Mouse (Mus musculus): ENCODE measurements at regions not wholly inside any gene's neighbourhood (a gene's known extent, or its start where the extent isn't known, plus 50 kb on each side); places are given as distances from the start of the nearest gene placed in this dataset.
"Not testable (repeated sequence)": the region's sequence is repeated elsewhere in the genome, so short reads cannot be mapped to it uniquely, and the experiment has no call there.

DNA sequence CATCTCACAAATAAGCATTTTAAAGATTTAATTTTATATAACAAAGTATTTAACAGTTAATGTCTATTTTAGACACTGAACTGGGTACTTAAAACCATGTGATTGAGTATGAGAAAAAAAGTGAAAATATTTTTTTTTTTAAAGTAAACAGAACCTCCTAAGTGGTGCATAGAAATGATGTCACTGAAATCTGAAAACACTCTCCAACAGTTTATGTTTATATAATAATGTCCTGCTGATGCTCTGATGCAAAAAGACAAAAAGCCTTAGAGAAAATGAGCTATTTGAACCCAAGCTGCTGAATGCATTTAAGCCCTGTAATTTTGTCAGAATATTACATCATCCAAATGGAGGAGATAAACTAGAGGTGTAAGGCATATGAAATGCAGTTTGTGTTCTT is 3447.1 kb downstream of the 9330182O14Rik start:
- no peak for DNase-seq (ENCODE audit: low spot score)

DNA sequence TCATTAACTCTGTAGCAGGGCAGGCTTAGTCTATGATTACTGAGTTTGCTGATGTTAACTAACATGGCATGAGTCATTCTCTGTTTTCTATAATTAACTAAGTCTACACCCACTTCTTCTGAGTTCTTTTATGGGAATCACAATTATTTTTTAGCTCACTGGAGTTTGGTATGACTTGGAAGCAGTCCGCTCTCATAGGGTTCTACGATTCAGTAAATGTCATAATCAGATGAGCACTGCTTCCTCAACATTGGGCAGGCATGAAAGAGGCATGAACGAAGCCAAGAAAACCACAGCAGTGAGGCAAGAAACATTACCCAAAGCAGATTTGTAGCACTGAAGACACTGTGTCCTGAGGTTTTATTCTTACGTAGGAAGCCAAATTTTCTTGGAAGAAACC is 3451.6 kb downstream of the 9330182O14Rik start:
- no peak for DNase-seq (ENCODE audit: low spot score)

DNA sequence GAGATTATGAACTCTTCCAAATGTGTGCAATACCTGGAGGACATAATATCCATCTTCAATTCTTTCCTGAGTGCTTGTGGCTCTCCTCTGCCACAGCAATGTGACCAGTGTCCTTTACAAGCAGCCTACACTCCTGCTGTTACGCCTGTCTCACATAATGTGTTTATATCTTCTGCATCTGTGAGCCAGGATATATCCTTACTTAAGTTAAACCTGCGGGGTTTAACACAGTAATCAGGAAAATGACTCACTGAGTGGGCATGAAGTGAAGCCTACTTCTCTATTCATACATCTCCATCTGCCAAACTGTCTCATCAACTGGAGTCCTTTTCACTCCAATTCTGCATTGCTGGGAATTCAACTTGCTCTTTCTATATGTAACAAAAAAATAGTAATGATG is 3453.9 kb downstream of the 9330182O14Rik start:
- no peak for DNase-seq (ENCODE audit: low spot score)

DNA sequence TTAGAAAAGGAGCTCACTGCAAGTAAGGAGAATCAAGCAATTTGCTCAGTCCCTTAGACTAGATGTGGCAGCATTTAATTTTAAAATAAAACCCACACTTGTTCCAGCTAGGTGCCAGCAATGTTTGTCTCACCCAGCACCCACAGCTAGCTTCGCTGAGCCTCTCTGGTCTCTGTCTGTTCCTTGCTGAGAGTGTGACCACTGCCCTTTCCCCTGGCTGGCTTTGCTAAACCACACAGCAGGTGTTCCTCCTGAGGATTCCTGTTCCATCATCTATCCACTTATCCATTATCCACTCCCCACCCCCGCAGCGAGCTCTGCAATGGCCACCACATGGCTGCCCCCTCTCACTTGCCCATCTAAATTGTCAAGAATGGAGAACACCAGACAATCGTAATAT is 3473.5 kb downstream of the 9330182O14Rik start:
- no peak for DNase-seq (ENCODE audit: low spot score)

DNA sequence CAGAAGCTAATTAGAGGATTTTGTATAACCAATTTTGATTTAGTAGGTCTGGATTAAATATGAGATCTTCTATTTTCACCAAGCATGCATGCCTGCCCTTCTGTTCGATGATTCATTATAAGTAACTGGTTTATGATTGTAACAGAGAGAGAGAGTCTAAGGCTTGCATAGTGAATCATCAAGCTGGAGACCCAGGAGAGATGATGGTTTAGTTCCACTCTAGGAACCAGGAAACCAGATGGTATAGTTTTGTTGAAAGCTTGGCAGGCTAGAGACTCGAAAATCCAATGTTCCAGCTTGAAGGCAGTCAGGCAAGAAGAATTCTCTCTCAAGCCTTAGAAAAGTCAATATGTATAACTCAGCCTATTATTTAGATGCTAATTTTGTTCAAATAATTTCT is 3475.7 kb downstream of the 9330182O14Rik start:
- no peak for DNase-seq (ENCODE audit: low spot score)

DNA sequence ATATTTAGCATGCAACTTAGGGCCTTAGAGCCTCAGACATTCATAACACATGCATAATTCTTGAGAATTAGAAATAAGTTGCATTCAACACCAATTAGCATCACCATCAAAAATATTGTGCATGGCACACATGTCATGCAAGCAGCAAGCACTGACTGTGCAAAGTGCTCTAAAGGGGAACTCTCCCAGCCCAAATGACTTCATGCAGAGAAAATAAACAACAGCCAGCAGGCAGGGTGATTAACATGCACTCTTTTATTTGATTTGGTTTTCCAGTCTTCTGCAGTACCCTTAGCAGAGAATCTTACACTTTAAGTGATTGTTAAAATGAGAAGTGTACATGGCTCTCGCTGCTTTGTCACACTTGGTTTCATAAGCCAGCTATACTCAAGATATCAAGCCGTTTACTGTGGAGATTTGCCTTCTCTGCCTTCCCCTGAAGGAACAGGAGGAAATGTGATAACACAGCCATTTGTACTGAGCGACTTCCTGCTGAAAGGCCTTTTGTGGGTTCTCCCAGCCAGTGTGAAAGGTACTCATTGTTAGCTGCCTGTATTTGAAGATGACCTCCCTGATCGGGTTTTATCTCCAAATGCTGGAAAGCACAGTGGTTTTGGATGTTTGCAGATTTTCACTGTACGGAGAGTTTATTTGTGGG is 3480.0 kb downstream of the 9330182O14Rik start:
- DNase-seq (ENCODE audit: low spot score): no peak

DNA sequence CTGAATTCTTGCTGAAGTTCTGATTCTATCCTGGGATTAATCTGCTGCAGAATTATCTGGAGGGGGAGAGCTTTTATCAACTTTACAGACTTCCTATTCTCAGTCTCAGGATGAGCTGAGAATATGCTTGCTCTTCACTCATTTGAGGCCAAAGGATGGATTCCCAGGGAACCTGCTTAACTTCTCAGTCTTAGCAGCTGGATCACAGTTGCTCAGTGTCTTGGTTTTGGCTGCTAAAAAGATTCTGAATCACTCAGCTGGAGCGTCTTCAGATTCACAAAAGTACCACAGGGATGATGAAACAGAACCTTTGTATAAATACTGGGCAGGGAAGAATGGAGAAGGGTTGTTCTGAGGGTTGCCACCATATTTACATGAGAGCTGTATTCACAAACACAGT is 3481.6 kb downstream of the 9330182O14Rik start:
- no peak for DNase-seq (ENCODE audit: low spot score)

DNA sequence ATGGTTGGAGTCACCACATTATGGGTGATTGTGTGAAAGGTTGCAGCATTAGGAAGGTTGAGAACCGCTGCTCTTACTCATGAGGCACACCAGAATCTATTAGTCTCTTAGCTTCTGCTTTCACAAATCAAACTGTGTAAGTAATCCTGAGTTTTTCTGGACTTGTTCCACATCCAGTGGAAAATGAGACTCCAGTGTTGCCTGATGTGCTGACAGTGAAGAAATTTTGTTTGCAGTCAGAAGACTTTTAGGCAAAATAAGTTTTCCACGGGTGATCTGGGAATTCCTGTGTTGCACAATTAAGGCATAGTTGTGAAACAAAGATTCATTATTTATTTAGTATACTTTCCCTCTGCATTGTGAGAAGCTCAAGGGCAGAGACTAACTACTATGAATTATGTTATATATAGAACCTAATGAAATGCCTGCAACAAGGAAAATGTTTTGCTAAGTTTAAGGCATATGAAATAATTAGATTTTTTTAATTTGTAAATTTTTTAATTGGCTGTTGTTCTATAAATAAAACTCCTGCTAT is 3490.3 kb downstream of the 9330182O14Rik start:
- DNase-seq (ENCODE audit: low spot score): no peak

DNA sequence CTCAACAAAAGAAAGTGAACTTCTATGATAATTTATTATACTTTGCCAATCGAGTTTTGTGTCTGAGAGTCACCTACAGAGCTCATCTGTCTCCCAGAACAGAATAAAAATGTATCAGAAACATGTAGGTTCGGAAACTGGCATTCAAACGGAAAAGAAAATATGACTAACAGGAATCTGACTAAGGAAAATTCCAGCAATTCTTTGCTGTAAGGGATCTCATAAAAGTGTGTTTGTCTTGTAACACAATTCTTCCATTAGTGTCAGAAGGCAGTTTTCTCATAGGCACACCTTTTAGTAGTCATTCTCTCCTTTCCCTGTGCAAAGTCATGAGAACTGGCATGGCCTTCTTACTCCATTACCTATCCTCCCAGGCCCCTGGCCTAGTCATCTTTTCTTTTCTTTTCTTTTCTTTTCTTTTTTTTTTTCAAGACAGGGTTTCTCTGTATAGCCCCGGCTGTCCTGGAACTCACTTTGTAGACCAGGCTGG is 3490.9 kb downstream of the 9330182O14Rik start:
- no peak for DNase-seq (ENCODE audit: low spot score)

DNA sequence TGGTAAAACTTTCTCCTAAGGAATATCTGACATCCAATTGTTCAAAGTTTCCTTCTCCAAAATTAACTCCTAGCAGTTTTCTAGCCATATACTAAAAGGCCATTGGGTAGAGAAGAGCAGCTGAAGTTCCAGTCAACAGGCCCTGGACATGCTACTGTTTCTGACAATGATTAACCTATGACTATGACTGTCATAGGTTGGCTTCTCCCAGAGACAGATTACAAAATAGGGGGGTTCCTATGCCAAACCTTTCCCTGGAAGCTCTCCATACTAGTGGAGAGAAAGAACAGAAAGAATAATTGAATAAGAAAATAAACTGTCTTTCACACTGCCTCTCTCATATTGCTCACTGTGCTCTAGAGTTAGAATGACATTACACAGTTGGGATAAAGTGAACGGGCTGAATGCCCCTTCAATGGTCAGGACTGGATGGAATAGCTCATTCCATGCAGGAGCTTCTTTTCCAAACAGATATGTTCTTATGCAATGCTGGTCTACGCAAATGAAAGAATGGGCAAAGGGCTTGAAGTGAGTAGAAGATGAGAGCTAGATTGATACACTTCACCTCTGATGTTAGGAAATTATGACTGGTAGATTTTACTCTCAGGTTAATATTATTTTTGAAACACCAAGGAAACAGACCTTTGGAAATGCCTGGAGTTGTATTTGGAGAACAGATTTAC is 3516.8 kb downstream of the 9330182O14Rik start:
- no peak for DNase-seq (ENCODE audit: low spot score)

DNA sequence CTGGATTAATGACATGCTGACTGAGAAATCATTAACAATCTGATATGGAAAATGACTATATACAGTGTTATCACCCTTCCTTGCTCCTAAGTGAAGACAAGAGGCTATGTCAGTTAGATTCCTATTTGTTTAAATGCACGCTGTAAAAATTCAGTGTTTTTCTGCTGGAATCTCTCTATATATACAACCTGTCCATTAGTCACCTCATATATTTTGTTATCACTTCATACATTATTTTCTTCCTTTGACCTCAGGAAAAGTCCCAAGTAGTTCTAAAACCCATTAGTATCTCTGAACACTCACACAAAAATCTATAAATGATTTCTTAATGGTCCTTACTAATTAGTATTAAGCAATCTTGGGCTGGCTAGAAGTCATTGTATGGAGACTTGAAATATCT is 3529.5 kb downstream of the 9330182O14Rik start:
- DNase-seq (ENCODE audit: low spot score): no peak

DNA sequence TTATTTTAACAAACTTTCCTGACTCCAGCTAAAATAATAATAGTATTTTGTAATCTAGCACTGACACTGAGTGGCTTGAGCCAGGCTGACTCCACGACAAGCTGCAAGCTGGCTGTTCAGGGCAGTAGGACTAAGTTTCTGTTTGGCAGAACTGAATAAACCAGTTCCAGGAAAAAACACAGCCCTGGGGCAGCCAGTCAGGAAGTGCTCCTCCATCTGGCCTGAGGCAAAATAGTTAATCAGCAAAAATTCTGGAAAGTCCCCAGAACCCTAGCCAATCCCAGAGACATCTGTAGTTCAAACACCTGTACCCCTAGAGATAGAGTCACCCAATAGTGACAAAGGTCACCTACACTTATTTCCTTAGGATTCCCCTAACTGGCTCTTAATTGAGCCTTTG is 3544.7 kb downstream of the 9330182O14Rik start:
- DNase-seq (ENCODE audit: low spot score): no peak

DNA sequence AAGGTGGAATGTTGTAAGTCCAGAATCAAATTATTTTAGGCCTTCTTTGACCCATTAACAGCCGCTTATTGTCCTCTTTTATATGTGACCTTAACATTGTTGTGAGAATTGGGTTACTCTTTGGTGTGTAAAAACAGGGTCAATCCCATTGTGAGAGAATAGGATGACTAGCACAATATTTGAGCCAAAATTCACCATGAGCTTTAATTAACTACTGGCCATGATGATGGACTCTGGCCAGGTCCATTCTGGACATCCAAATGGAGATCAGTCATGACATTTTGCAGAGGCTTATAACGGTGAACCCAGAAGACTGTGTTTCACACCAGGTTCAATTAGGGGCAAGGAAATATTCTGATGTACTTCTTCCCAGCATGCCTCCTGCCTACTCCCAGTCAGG is 3548.0 kb downstream of the 9330182O14Rik start:
- DNase-seq (ENCODE audit: low spot score): no peak

DNA sequence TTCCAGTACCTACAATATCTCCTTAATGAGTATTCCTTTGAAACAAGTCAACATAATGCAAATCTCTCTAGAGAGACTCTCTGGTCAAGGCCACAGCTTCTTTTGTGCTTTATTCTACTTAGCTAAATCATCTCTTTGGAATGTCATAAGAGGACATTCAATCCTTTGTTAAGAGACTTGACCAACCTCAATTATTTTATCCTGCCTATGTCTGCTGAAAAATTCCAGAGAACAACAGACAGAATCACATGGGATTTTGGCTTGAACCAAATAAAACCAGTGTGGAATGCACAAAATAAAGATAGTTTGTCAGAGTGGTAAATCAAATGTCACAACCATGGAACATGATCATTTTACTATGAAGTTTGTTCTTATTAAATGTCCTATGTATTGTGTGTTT is 3557.8 kb downstream of the 9330182O14Rik start:
- DNase-seq (ENCODE audit: low spot score): not testable (repeated sequence)

DNA sequence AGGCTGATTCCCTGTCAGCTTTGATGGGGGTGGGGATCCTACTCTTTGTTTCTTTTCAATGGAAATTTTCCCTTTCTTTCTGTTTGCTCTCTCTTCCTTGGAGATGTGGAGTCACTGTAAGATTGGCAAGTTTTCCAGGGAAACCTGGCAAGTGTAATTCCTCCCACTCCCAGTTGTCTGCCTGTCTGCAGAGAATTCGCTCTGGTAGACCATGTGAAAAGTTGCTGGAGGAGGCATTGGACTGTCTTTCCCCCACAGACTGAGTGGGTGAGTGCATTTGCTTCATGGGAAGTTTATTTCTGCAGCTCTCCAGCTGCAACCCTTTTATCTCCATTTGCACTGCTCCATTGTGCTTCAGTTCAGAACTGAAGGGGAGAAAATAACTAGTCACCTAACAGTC is 3561.3 kb downstream of the 9330182O14Rik start:
- no peak for DNase-seq (ENCODE audit: low spot score)

DNA sequence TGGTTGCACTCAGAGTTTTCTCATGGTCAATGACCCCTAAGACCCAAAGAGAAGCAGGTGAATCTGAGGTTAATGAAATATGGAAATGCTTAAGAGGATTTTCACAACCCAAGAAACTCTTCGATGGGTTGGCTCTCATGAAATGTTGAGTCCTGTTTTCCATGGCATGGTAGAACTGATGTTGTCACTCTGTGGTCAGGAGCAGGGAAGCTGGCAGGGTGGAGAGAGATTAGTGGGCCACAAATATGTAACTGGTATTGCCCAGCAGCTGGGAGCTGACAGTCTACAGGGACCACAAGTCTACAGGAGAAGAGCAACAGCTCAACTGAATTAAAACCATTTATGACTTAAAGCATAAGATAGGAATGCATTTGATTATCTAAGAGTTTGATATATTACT is 3582.9 kb downstream of the 9330182O14Rik start:
- no peak for DNase-seq (ENCODE audit: low spot score)

DNA sequence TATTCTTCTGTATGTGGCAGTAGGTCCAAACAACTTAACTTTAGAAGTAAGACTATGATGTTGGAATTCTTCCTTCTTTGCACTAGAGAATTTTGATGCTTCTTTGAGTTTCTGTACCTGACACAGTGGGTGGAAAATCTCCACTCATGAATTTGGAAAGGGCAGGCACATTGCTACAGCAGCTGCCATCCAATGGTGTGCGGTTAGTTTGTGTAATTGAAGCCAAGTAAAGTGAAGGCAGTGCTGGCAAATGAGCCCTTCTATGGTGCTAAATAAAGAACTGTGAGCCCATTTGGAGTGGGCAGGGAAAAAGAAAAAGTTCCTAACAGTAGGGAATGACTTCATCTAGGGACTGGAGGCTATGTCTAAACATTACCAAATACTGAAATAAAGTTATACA is 3583.4 kb downstream of the 9330182O14Rik start:
- DNase-seq (ENCODE audit: low spot score): no peak

DNA sequence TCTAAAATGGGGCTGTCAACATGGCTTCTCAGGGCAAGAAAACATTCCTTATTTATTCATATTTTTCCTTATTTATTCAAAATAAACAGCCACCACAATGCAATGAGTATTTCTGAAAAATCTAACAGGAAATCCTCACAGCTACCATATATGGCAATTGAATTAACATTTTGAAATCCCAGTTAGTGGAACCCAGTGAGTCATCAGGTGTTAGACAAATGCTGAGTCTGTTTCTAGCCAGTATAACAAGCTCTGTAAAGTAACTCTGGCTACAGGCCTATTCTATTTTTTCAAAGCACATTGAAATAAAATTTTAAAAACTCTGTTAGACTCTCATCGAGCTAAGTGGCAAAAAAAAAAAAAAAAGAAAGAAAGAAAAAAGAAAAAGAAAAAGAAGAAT is 3586.8 kb downstream of the 9330182O14Rik start:
- DNase-seq (ENCODE audit: low spot score): no peak

DNA sequence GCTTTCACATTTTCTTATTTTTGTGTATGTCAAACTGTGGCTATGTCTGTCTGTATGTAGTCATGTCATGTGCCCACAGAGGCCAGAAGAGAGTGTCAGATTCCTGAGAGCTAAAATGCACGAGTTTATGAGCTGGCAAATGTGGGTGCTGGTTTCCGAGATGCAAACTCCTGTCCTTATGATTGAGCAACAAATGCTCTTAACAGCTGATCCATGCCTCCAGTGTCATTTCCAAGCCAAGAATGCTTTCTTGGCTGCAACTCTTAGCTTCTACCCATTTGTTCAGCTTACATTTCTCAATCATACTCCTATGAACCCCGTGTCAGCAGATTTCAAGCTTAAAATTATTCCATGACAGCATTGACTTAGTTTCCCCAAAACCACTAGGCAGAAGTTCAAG is 3601.5 kb downstream of the 9330182O14Rik start:
- DNase-seq (ENCODE audit: low spot score): no peak

DNA sequence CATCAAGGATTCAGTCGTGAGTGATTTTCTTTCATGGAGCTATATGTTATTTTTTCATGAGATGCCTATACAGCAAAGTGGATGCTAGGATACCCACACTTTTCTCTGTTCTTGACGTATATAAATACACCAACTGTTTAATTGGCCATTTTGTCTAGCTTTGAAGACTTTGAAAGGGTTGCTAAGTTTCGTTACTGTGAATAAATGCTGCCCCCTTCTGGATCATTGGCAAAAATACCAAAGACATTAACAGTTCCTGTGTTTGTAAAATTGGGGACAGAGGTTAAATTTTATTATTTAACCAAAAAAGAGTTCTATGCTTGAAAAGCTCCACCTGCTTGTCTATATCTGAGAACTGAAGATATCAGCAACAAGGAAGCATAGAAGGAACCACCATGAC is 3624.1 kb downstream of the 9330182O14Rik start:
- DNase-seq (ENCODE audit: low spot score): peak; percentile 21

DNA sequence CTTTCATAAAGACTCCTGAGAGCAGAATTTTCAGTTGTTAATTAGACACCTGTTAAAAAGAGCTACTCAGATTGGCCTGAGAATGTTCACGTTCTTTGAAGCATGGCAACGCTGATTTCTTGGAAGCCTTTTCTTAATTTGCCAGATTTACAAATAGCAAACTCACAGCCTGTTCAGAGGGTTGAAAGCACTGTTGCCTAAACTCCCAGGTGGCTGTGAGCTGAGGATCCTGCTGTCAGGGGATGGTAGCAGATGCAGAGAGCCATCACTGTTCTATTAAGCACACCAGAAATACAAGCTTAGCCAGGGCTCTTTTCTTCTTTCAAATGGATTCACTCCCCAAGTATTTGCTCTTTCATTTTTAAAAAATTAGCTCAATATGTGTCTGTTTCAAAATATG is 3630.4 kb downstream of the 9330182O14Rik start:
- no peak for DNase-seq (ENCODE audit: low spot score)

DNA sequence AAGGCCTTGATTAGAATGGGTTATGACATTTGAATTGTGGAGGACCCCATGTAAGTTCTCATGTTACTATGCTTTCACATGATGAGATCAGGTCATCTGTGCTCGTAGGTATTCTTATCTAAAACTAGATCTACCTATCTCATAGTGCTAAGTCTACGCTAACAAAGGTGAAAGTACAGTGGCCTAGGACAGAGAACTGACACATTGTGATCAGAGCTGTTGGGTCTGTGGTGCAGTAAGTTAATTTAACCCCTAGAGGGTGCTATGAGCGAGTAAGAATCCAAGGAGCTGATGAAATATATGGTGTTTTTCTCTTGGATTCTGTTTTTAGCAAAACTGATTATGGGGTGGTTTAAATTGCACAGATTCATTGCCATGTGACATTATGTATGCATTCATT is 3638.6 kb downstream of the 9330182O14Rik start:
- no peak for DNase-seq (ENCODE audit: low spot score)

DNA sequence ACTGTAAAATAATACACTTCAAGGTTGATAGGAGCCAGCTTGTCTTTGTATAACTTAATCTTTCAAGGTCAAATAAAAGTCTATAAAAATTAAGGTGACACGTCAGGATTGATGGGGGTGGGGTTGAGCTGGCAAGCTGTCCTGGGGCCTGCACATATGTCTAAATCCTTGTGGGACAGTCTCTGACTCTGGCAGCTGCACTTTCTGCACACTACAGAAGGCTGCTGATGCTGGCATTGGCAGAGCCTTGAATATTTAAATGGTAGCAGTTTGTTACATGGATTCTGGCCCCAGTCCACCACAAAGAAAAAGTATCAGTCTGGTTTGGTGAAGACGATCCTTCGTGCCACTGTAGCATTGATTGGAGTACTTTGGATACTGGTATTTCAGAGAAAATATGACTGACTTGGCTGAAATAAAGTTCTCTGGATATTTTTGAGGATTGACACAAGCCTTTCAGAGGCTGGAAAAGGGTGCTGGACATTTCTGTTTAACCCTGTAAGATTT is 3648.0 kb downstream of the 9330182O14Rik start:
- DNase-seq (ENCODE audit: low spot score): not testable (repeated sequence)

All from thymus, postnatal 0 days (tissue).